Mouse (Mus musculus): ENCODE results near the gene R3hdml.

Gene R3hdml

DNA sequence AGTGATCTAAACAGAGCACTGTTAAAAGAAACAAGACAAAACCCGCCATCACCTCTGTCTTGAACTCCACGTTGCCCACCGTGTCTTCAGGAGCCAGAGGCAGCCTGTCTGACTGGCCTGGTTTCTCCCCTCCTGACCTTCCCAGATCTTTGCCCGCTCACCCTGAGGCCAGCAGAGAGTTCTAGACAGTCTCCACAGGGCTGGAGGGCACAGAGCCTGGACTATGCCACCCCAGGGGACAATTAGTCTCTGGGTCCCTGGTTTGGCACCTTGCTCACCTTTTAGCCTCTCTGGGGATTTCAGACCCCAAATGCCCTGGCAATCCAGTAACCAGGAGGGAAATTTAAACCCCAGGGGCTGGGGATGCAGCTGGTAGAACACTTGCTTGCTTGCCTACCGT, 45.3 kb downstream of the R3hdml start:
- no peak for DNase-seq (ENCODE audit: extremely low read depth, insufficient read length, low spot score)

DNA sequence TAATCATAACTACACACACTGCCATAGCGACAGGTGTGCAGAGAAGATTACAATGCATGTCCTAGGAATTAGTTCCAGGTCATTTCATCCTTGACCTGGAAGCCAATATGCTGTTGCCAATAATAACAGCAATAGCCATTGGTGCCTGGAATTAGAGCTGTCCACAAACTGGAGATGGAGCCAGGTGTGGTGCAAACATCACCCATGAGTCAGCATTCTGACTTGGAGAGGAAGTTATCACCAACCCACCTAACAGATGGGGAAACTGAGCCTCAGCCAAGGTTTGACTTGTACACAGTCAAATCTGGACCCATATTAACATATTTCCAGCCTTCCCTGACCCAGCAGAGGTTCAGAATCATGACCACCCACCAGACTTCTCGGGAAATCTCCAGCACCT, 46.3 kb downstream of the R3hdml start:
- DNase-seq (ENCODE audit: extremely low read depth, insufficient read length, low spot score): no peak

DNA sequence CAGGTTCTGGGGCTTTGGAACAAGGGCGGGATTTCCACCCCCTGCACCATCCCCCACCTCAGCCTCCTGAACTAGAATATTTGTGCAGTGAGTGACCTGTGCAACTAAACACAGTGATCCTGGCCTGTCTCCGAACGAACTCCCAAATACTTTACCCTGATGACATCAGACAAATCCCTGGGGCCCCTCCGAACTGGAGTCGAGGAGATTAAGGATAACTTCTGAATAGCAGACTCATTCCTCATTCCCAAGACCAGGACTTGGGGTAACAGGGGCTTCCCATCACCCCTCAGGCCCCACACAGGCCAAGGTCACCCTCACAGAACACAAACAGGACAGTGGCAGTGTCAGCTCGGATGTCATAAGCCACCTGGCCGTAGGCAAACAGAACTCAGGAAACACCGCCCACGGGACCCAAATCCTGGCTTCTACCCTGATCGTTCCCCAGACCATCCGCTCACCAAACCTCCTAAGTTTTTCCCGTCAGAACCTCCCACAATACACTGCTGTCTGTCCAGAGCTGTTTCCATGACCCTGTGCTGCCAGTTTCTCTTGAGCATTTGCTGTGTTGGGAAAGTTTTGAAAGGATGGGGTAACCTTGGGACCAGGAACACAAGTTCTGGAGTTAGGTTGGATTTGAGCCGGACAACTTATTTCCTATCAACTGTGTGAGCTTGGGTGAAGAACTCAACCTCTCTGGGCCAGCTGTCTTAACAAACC, 47.4 kb downstream of the R3hdml start:
- DNase-seq (ENCODE audit: extremely low read depth, insufficient read length, low spot score): no peak

DNA sequence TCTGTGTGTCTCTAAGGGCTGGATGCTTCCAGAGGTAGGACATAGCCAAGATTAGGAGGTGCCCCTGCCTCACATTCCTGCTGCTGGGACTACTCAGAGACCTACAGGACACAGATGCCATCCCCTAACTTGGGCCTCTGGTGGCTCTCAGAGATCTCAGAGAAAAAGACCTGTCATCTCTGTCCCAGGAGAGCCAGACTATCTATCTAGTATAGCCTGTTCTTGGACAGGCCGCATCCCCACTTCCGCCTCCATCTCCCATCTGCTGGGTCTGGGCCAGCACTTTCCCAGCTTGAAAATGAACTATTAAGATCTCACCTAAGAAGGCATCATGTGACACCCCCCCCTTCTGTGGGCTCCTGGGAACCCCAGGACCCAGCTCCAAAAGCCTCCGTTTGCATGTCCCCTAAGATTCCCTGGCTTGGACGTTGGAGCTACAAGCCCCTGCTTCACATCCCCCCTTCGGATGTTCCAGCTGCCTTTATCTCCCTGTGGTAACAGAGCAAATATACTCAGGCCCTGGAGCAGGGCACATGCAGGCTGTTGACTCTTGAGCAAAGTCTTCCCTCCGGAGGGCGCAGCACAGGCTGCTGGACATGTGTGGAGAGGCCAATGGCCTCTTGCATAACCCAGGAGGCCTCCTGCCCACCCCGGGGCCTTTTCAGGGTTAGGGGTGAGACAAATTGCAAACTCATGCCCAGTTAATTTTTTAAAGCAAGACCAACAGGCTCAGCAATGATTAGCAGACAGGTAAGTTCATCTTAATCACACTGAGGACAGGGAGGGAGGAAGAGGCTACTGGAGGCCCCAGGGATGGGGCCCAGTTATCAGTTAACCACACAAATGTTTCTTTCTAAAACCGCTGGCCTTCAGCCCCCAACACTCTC, 48.4 kb downstream of the R3hdml start:
- no peak for DNase-seq (ENCODE audit: extremely low read depth, insufficient read length, low spot score)

DNA sequence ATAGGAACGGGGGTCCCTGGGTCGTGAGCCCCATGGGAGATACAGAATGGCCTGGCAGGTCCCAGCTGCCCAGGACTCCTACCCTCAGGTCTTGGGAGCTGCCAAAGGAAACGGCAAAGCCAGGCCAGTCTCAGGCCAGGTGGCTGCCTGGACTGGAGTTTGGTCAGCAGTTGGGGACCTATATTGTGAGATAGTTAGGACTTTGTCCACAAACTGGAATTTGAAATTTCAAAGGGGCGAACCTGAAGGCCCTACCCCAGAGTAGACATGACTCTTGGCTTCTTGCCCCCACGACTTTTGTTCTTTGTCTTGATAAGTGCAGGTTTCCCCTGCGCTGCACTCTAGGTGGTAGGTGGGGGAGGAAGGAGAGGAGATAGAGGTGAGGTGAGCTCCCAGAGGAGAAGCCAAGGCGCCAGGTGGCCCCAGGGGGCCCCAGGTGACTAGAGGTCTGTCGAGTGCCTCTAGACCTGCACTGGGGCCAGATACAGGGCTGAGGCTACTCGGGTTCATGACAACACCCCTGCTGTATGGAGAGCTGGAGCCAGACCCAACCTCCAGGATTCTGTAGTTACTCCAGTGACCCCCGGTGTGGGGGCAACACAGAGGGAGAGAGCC, 49.6 kb downstream of the R3hdml start:
- DNase-seq (ENCODE audit: extremely low read depth, insufficient read length, low spot score): no peak

DNA sequence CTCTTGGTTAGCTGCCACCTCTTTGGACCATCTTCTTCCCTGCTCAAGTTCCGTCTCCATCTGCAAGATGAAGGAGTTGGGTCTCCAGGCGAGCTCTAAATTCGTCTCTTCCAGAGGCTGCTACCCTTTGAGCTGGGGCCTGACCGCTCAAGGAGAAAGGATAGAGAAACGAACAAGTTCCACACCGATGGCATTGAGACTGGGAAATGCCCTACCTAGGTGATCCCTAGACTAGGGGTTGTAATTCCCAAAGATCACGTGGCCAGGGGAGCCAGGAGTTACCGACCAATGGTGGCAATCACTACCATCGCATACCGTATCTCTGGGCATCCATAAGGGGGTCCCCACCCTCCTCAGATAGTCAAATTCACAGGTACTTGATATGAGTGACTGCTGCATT, 50.6 kb downstream of the R3hdml start:
- DNase-seq (ENCODE audit: extremely low read depth, insufficient read length, low spot score): no peak

DNA sequence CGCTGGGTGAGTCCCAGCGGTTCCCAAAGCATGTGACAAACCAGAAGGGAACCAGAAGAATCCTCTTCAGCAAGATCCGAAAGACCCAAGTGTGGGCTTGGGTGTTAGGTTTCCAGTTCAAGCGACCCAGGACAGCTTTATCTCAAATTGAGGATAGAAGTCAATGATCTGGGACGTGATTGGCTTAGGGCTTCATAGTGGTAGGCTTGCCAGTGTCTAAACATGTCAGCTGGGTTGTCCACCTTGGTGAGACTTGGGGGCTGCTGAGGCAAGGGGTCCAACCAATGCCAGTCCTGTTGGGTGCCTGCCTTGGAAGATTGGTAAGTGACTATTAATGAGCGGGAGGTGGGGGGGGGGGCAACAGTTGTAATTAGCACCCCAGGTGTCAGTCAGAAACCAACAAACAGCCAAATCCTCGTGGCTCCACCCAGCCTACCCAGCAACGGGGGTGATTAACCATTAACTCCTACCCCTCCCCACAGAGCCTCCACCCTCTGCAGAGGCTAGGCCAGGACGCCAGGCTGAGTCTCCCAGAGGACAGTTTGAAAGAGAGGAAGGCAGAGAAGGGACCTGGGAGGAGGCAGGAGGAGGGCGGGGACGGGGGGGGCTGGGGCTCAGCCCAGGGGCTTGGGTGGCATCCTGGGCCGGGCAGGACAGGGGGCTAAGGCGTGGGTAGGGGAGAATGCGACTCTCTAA, 54.7 kb downstream of the R3hdml start:
- no peak for DNase-seq (ENCODE audit: extremely low read depth, insufficient read length, low spot score)

DNA sequence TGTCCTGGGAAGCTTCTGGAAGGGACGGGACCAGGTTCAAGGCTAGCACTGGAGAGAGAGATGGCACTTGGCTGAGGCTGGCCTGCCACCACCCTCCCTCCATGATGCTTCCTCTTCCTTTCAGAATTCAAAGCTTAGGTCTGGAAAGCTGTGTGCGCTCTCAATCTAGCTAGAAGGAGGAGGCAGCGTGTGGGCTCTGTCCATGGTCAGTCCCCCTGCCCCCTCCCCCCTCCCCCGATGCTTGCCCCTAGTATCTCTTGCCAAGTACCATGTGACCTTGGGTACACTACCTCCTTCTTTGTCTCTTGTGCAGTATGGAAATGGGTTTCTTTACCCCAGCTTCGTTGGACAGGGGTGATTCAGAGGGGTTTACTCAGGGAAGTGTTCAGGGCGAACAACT, 56.7 kb downstream of the R3hdml start:
- DNase-seq (ENCODE audit: extremely low read depth, insufficient read length, low spot score): no peak

DNA sequence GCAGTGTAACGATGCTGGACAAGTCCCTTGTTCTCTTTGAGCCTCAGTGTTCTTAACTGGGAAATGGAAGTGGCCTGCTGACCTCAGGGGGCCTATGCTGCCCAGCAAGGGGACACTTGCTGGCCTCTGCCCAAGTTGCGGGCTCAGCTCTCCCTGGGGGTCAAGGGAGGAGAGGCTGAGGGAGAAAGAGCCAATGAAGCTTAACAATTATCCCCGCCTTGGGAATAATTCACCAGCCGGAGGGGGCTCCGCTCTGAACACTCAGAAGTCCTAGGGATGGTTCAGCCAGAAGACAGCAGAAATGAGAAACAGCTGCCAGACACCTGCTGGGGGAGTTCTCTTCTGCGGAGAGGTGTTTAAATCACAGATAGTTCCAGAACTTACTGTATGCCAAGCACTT, 57.7 kb downstream of the R3hdml start:
- no peak for DNase-seq (ENCODE audit: extremely low read depth, insufficient read length, low spot score)

All from 3134 (cell line).